Mouse (Mus musculus) midbrain, embryonic 13.5 days (tissue): Measurements from ENCODE around the gene Tbcd. TPM values are rescaled to one million over a fixed set of nuclear protein-coding genes. Genes with fewer than 3 reads are reported as not detected.

Experiments
- ATAC-seq: fragments of 200-750 bp; cut with Nextera tagmentation; 2 replicates; pipeline ENCODE4 v1.8.0; 2017; ENCODE audit warnings: mild to moderate bottlenecking, moderate TSS enrichment, moderate library complexity
- H3K27ac ChIP-seq: fragments of 300-500 bp; sonication (generic); 2 replicates; pipeline ENCODE4 v1.5.1; 2015; ENCODE audit warnings: inconsistent platforms, mild to moderate bottlenecking, moderate library complexity
- H3K27me3 ChIP-seq: fragments of 300-500 bp; sonication (generic); 2 replicates; pipeline ENCODE4 v1.6.1; 2015; ENCODE audit warnings: mild to moderate bottlenecking, inconsistent platforms
- H3K36me3 ChIP-seq: fragments of 300-500 bp; sonication (generic); 2 replicates; pipeline ENCODE4 v1.6.1; 2015; ENCODE audit warnings: mild to moderate bottlenecking, inconsistent platforms
- H3K4me1 ChIP-seq: fragments of 300-500 bp; sonication (generic); replicated peaks from 2 replicates; pipeline ENCODE4 v1.6.1; 2015; ENCODE audit warnings: inconsistent platforms
- H3K4me2 ChIP-seq: fragments of 300-500 bp; sonication (generic); replicated peaks from 2 replicates; pipeline ENCODE4 v1.6.1; 2015; ENCODE audit warnings: moderate library complexity, mild to moderate bottlenecking, inconsistent platforms
- H3K4me3 ChIP-seq: fragments of 300-500 bp; sonication (generic); replicated peaks from 2 replicates; pipeline ENCODE4 v1.5.1; 2015; ENCODE audit warnings: mild to moderate bottlenecking, inconsistent platforms
- H3K9ac ChIP-seq: fragments of 300-500 bp; sonication (generic); replicated peaks from 2 replicates; pipeline ENCODE4 v1.6.1; 2015; ENCODE audit warnings: mild to moderate bottlenecking, inconsistent platforms
- H3K9me3 ChIP-seq: fragments of 300-500 bp; sonication (generic); 2 replicates; pipeline ENCODE4 v1.6.1; 2016; ENCODE audit warnings: mild to moderate bottlenecking, inconsistent platforms
- WGBS: fragments of 180-500 bp; shearing (Covaris S2); methylation state at CpG from one replicate; pipeline ENCODE4 v1.1.7; 2015; 5-methylcytosine and 5-hydroxymethylcytosine counted together
- polyA plus RNA-seq: library from polyadenylated mRNA; unstranded; fragments of >200 nt; fragmentation: Nextera tagmentation; extraction: Ambion mirVana; gene quantifications from 2 replicates; pipeline ENCODE4 v1.2.1, GENCODE M21; 2015

The Tbcd gene
- polyA plus RNA-seq, 1 experiment from 2014 or later = 56.3 TPM

DNA sequence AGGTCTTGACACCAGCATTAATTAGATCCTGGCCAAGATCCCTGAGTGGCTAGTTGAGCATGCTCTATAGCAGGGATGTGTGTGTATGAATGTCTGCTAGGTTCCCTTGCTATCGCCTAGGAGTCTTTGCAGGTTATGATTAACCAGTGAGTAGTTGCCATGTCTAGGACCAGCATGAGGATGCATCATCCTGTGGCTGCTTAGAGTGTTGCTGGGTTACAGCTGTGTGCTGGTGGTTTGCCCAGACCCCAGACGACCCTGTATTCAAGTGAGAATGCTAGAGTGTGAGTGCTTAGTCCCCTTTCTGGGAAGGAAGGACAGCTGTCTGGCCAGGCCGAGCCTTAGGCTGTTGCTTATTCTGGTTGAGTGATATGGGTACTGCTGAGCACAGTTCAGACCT is 106.8 kb downstream of the Tbcd start:
- Histone ChIP-seq H3K4me2 (no peak overlapping the region), H3K9me3 (no peaks in the 10 kb centered on the region), H3K9ac (no peak overlapping the region), H3K27ac (no peak overlapping the region), H3K4me3 (no peak overlapping the region), H3K4me1 (no peaks in the 10 kb centered on the region), H3K36me3 (peaks cover 14% of the 10 kb centered on the region), H3K27me3 (no peaks in the 10 kb centered on the region)
- 89% methylated on average over 3 of the region's 3 CpGs for WGBS
- ATAC-seq = no peak

DNA sequence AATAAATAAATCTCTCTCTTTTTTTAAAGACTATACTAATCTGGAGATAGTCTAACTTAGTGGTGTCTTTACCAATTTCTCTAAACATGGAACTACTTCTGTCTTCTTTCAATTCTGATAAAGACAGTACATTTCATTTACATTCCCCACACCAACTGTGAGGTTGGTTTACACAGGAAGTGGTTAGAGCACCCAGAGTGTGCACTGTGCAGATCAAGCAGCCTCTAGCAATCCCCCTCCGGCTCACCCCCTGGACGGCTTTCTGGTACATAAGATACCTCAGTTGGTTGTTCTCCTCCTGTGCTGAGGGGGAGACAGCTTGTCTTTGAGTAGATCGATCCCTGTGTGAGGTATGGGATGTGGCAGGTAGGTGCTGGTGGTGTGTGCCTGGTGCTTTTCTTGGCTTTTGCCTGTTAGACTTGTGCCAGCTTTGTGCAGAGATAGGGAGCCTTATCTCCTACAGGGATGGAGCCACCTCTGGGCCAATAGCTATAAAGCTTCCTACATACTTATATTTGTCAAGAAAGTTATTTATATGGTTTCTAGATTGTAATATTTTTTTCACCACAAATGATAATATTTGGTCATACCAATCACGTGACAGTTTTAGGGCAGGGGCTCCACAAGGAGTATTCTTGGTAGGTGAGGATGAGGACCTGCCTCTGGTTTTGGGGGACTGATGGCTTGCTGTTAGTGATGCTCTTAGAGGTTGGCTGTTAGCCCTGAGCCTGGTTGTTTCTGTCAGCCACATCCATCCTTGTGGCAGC is 108.0 kb downstream of the Tbcd start:
- 96% methylated on average over 4 of the region's 4 CpGs for WGBS
- H3K27me3 ChIP-seq = no peaks in the 10 kb centered on the region
- H3K36me3 ChIP-seq = peaks cover 20% of the 10 kb centered on the region
- H3K4me1 ChIP-seq = no peaks in the 10 kb centered on the region
- no peak overlapping the region for H3K27ac ChIP-seq
- ATAC-seq = no peak
- no peaks in the 10 kb centered on the region for H3K9me3 ChIP-seq
- no peak overlapping the region for H3K4me2 ChIP-seq
- no peak overlapping the region for H3K9ac ChIP-seq
- H3K4me3 ChIP-seq = no peak overlapping the region

- H3K36me3 ChIP-seq = peaks cover 26% of the 10 kb centered on the region
- H3K4me2 ChIP-seq = no peak overlapping the region
- H3K4me3 ChIP-seq = no peak overlapping the region
- ATAC-seq = no peak
- no peak overlapping the region for H3K27ac ChIP-seq
- H3K9me3 ChIP-seq = no peaks in the 10 kb centered on the region
- no peaks in the 10 kb centered on the region for H3K4me1 ChIP-seq
- H3K27me3 ChIP-seq = no peaks in the 10 kb centered on the region
- no peak overlapping the region for H3K9ac ChIP-seq
- WGBS = 86% methylated on average over 7 of the region's 7 CpGs
Measured at GRCm38 (mm10) chr11:121560294-121560663, 108.5 kb downstream of the Tbcd start.

DNA sequence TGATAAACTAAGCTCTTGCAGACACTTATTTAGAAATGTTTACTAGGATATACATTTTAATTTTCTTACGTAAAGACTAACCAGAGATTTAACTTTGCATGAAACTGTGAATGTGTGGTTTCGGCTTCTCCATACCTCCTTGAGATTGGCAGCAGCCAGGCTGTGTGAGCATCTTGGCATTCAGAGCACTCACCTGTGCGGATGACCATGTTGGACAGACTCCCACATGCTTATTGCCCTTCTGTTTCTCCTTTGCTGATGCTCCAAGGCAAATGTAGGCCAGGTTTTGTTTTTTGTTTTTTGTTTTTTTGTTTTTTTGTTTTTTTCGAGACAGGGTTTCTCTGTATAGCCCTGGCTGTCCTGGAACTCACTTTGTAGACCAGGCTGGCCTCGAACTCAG is 111.6 kb downstream of the Tbcd start:
- H3K36me3 ChIP-seq = peaks cover 13% of the 10 kb centered on the region; the same call in 1 of the 2 replicates
- no peak overlapping the region for H3K4me2 ChIP-seq
- H3K9ac ChIP-seq = no peak overlapping the region
- no peak overlapping the region for H3K4me3 ChIP-seq
- ATAC-seq = no peak
- no peaks in the 10 kb centered on the region for H3K27me3 ChIP-seq
- H3K27ac ChIP-seq = no peak overlapping the region
- WGBS = 94% methylated on average over 5 of the region's 5 CpGs
- H3K4me1 ChIP-seq = no peaks in the 10 kb centered on the region
- no peaks in the 10 kb centered on the region for H3K9me3 ChIP-seq

DNA sequence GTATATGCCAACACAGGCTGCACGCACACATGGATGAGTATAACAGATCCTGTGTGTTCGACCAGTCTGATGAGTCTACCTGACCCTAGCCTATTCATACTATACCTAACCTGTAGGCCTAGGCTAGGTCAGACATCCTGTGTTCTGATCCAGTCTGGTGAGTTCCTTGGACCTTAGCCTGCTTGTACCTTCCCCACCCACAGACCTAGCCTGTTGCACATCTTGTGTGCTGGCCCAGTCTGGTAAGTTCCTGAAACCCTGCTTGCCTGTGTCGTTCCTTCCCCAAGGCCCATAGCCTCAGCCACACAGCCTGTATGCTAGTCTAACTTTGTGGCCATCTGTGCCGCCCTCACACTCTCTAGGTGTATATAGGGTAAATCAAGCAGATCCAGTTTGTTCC is 112.5 kb downstream of the Tbcd start:
- H3K9ac ChIP-seq = no peak overlapping the region
- no peak overlapping the region for H3K4me3 ChIP-seq
- H3K27ac ChIP-seq = no peak overlapping the region
- ATAC-seq = no peak
- H3K4me2 ChIP-seq = no peak overlapping the region
- 96% methylated on average over 4 of the region's 4 CpGs for WGBS
- H3K9me3 ChIP-seq = no peaks in the 10 kb centered on the region
- peaks cover 12% of the 10 kb centered on the region; the same call in 1 of the 2 replicates for H3K36me3 ChIP-seq
- H3K4me1 ChIP-seq = no peaks in the 10 kb centered on the region
- no peaks in the 10 kb centered on the region for H3K27me3 ChIP-seq

GRCm38 (mm10) chr11:121581856-121582255 is 130.1 kb downstream of the Tbcd start:
- ATAC-seq = no peak
- H3K36me3 ChIP-seq = peaks cover 42% of the 10 kb centered on the region
- no peak overlapping the region for H3K9ac ChIP-seq
- H3K4me1 ChIP-seq = no peaks in the 10 kb centered on the region
- H3K27me3 ChIP-seq = no peaks in the 10 kb centered on the region
- H3K4me2 ChIP-seq = no peak overlapping the region
- H3K9me3 ChIP-seq = no peaks in the 10 kb centered on the region
- no peak overlapping the region for H3K4me3 ChIP-seq
- H3K27ac ChIP-seq = no peak overlapping the region

- WGBS = 87% methylated on average over 6 of the region's 6 CpGs
- no peak overlapping the region for H3K27ac ChIP-seq
Measured at GRCm38 (mm10) chr11:121597254-121597653, 145.5 kb downstream of the Tbcd start.

GRCm38 (mm10) chr11:121601422-121601821 is 149.7 kb downstream of the Tbcd start:
- ATAC-seq = no peak
- Histone ChIP-seq H3K36me3 (peaks cover 76% of the 10 kb centered on the region), H3K27ac (no peak overlapping the region), H3K4me1 (no peaks in the 10 kb centered on the region), H3K9ac (no peak overlapping the region), H3K27me3 (no peaks in the 10 kb centered on the region), H3K4me2 (no peak overlapping the region), H3K4me3 (no peak overlapping the region), H3K9me3 (no peaks in the 10 kb centered on the region)
- 78% methylated on average over 3 of the region's 3 CpGs for WGBS

More at GRCm38 (mm10) chr11:121597254-121597653, 145.5 kb downstream of the Tbcd start:
- no peaks in the 10 kb centered on the region for H3K27me3 ChIP-seq
- H3K9me3 ChIP-seq = no peaks in the 10 kb centered on the region
- H3K4me1 ChIP-seq = no peaks in the 10 kb centered on the region
- no peak overlapping the region for H3K9ac ChIP-seq
- no peak for ATAC-seq
- H3K36me3 ChIP-seq = peaks cover 70% of the 10 kb centered on the region
- no peak overlapping the region for H3K4me2 ChIP-seq
- H3K4me3 ChIP-seq = no peak overlapping the region

- Histone ChIP-seq H3K36me3 (peaks cover 83% of the 10 kb centered on the region), H3K27me3 (no peaks in the 10 kb centered on the region), H3K4me2 (no peak overlapping the region), H3K9me3 (no peaks in the 10 kb centered on the region), H3K4me1 (no peaks in the 10 kb centered on the region), H3K9ac (no peak overlapping the region), H3K27ac (no peak overlapping the region), H3K4me3 (no peak overlapping the region)
- no peak for ATAC-seq
- WGBS = 96% methylated on average over 6 of the region's 6 CpGs
Measured at GRCm38 (mm10) chr11:121605604-121606003, 153.9 kb downstream of the Tbcd start.

GRCm38 (mm10) chr11:121610976-121611375 is 159.2 kb downstream of the Tbcd start:
- H3K9ac ChIP-seq = no peak overlapping the region
- no peak for ATAC-seq
- H3K27ac ChIP-seq = no peak overlapping the region
- no peaks in the 10 kb centered on the region for H3K4me1 ChIP-seq
- no peak overlapping the region for H3K4me3 ChIP-seq
- no peak overlapping the region for H3K4me2 ChIP-seq
- no peaks in the 10 kb centered on the region for H3K27me3 ChIP-seq
- peaks cover 71% of the 10 kb centered on the region for H3K36me3 ChIP-seq
- H3K9me3 ChIP-seq = no peaks in the 10 kb centered on the region

GRCm38 (mm10) chr11:121615961-121616485 is 164.3 kb downstream of the Tbcd start:
- Histone ChIP-seq H3K27ac (no peak overlapping the region), H3K27me3 (no peaks in the 10 kb centered on the region), H3K36me3 (peaks cover 77% of the 10 kb centered on the region), H3K9ac (no peak overlapping the region), H3K4me3 (no peak overlapping the region), H3K9me3 (no peaks in the 10 kb centered on the region), H3K4me2 (no peak overlapping the region), H3K4me1 (no peaks in the 10 kb centered on the region)
- WGBS = 87% methylated on average over 3 of the region's 3 CpGs
- ATAC-seq = no peak

DNA sequence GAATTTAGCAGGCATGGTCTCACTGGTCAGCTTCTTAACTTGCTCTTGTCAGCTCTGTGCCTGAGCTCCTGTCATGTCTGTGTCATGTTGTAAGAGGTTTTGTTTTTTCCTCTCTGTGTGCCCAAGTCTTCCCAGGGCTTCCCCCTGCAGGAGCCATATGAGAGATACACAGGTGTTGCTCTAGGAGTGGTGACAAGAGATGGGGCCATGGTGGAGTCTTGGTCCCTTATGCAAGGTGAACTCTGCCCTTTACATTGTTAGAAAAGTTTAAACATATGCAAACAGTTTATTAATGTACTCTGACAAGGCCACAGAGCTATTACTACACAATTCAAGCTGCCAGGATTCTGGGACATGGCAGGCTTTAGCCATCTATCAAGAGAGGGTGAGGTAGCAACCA is 164.8 kb downstream of the Tbcd start:
- no peak for ATAC-seq

DNA sequence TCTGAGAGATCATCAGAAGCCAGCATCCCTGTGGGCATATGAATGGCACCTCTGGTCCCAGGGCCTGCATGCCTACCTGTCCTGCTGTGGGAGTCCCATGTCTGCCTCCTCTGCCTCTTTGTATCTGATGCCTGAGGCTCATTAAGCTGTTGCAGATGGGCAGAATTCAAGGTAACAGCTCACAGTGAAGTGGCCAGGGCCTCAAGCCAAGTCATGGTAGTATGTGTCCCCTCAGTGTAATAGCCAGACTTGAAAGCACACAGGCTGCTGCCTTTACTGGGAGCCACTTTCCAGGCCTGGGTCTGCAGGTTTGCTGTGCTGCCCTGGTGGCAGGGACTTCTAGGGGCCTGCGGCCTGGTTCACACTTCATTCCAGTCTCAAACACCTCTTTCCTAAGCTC is 165.6 kb downstream of the Tbcd start:
- no peaks in the 10 kb centered on the region for H3K27me3 ChIP-seq
- H3K36me3 ChIP-seq = peaks cover 82% of the 10 kb centered on the region
- H3K4me1 ChIP-seq = no peaks in the 10 kb centered on the region
- H3K4me2 ChIP-seq = no peak overlapping the region
- no peaks in the 10 kb centered on the region for H3K9me3 ChIP-seq
- no peak overlapping the region for H3K4me3 ChIP-seq
- H3K27ac ChIP-seq = no peak overlapping the region
- ATAC-seq = no peak
- WGBS = 97% methylated on average over 1 of the region's 1 CpGs
- no peak overlapping the region for H3K9ac ChIP-seq

More for the DNA sequence above, 164.8 kb downstream of the Tbcd start:
- Histone ChIP-seq H3K27me3 (no peaks in the 10 kb centered on the region), H3K9ac (no peak overlapping the region), H3K4me1 (no peaks in the 10 kb centered on the region), H3K9me3 (no peaks in the 10 kb centered on the region), H3K4me3 (no peak overlapping the region), H3K4me2 (no peak overlapping the region), H3K27ac (no peak overlapping the region), H3K36me3 (peaks cover 76% of the 10 kb centered on the region)
